ENCODE assay signal across 9 mouse cellular contexts in genomic region chr4:40906298-40906697, GRCm38 (mm10). TPM values are rescaled to one million over a fixed set of nuclear protein-coding genes. Genes with fewer than 3 reads are reported as not detected.
DNase-seq lines count a peak whose midpoint lies in the region; ATAC-seq and TF ChIP-seq lines count a peak whose summit lies in the region.
"Had no signal": no experiment of that assay in that cellular context is flagged by ENCODE, and none has a peak within 500 bp of the region (broad histone marks: within the 10 kb centered on the region; RNA-seq: fewer than 3 reads in every experiment).

No protein-coding gene starts in this region.

- no peak for TF ChIP-seq CTCF in brain, embryonic 14.5 days (IDR thresholded peaks at IDR 0.05; ENCODE audit: borderline replicate concordance, extremely low read depth, insufficient read depth, insufficient read length)

- no peaks in the 10 kb centered on the region for H3K36me3 ChIP-seq in forebrain, embryonic 16.5 days (ENCODE audit: control insufficient read depth, insufficient read depth)

- no peak overlapping the region for H3K27ac ChIP-seq in forebrain, embryonic 16.5 days (ENCODE audit: low read length)

- TF ChIP-seq POLR2A in brain, embryonic 14.5 days (IDR thresholded peaks at IDR 0.05; ENCODE audit: borderline replicate concordance, extremely low read depth, insufficient read depth, insufficient read length, poor library complexity, severe bottlenecking): no peak

- no peak overlapping the region for H3K9ac ChIP-seq in forebrain, embryonic 16.5 days (replicated peaks; ENCODE audit: low read depth, low read length)

- H3K4me3 ChIP-seq in forebrain, embryonic 16.5 days (replicated peaks; ENCODE audit: low read length): no peak overlapping the region

- H3K9me3 ChIP-seq in forebrain, embryonic 16.5 days (ENCODE audit: control insufficient read depth, low read length): no peaks in the 10 kb centered on the region

- DNase-seq in cerebellum, adult 9-10 months: peak; percentile 26
- no peak for DNase-seq in cerebellum, adult 18-20 months
- peak; percentile 31 for DNase-seq in layer of hippocampus, adult 9-10 months (ENCODE audit: low spot score)
- no peak for DNase-seq in layer of hippocampus, adult 11-12 months (ENCODE audit: low spot score)
- DNase-seq in brain, embryonic 14.5 days (ENCODE audit: low read depth): peak; percentile 49
- DNase-seq in adrenal gland, postnatal 25 days: no peak

- 70% methylated on average over 1 of the region's 1 CpGs for WGBS in forebrain, embryonic 16.5 days

- H3K27me3 ChIP-seq in forebrain, embryonic 16.5 days (replicated peaks; ENCODE audit: control insufficient read depth, insufficient read depth, low read length): no peaks in the 10 kb centered on the region

- H3K4me2 ChIP-seq in forebrain, embryonic 16.5 days (ENCODE audit: low read length): no peak overlapping the region

- peaks cover 8% of the 10 kb centered on the region for H3K4me1 ChIP-seq in forebrain, embryonic 16.5 days (replicated peaks; ENCODE audit: control insufficient read depth, insufficient read depth, low read length)

- ATAC-seq in neutrophil, adult 5-6 weeks (ENCODE audit: extremely low read depth, insufficient number of reproducible peaks, low FRiP score, poor library complexity, severe bottlenecking): peak; percentile 65; the same call in 1 of the 2 replicates
- ATAC-seq in forebrain, embryonic 16.5 days: no peak

RNA-seq across cellular contexts. Expression of gene Spink4, which starts 13.6 kb away (rescaled TPM):
- polyA plus RNA-seq in brain, embryonic 14.5 days (2012; rRNA removed): 0.59 and 0.68 TPM in 2 replicates
- total RNA-seq in neutrophil, adult 5-6 weeks (2017): not detected in 2 replicates
- not detected in 2 replicates for polyA plus RNA-seq in forebrain, embryonic 16.5 days (2015; fragmentation: Nextera tagmentation; extraction: Ambion mirVana)
- 5.2 and 10.7 TPM in 2 replicates for total RNA-seq in adrenal gland, postnatal 25 days (2021)
- total RNA-seq: left cerebral cortex, postnatal 25 days had no signal

RNA-seq across cellular contexts. Expression of gene Bag1, which starts 41.8 kb away (rescaled TPM):
- polyA plus RNA-seq in brain, embryonic 14.5 days (2012; rRNA removed): 97.9 and 117 TPM in 2 replicates
- 134 and 143 TPM in 2 replicates for total RNA-seq in neutrophil, adult 5-6 weeks (2017)
- polyA plus RNA-seq in forebrain, embryonic 16.5 days (2015; fragmentation: Nextera tagmentation; extraction: Ambion mirVana): 180 and 214 TPM in 2 replicates
- 276 and 283 TPM in 2 replicates for total RNA-seq in adrenal gland, postnatal 25 days (2021)

RNA-seq across cellular contexts. Expression of gene Chmp5, which starts 41.9 kb away (rescaled TPM):
- 94.0 and 97.4 TPM in 2 replicates for polyA plus RNA-seq in brain, embryonic 14.5 days (2012; rRNA removed)
- 111 and 126 TPM in 2 replicates for total RNA-seq in neutrophil, adult 5-6 weeks (2017)
- 167 and 183 TPM in 2 replicates for polyA plus RNA-seq in forebrain, embryonic 16.5 days (2015; fragmentation: Nextera tagmentation; extraction: Ambion mirVana)
- 103 and 105 TPM in 2 replicates for total RNA-seq in adrenal gland, postnatal 25 days (2021)

RNA-seq across cellular contexts. Expression of gene B4galt1, which starts 52.5 kb away (rescaled TPM):
- 6.9 and 9.2 TPM in 2 replicates for polyA plus RNA-seq in brain, embryonic 14.5 days (2012; rRNA removed)
- 28.4 and 31.2 TPM in 2 replicates for total RNA-seq in neutrophil, adult 5-6 weeks (2017)
- polyA plus RNA-seq in forebrain, embryonic 16.5 days (2015; fragmentation: Nextera tagmentation; extraction: Ambion mirVana): 6.9 and 7.7 TPM in 2 replicates
- total RNA-seq in adrenal gland, postnatal 25 days (2021): 70.1 and 91.5 TPM in 2 replicates

Comparison
In these comparisons a context has a peak if more than half of its experiments do, and no peak if none do; other contexts are left out.
1. DNase-seq: peak in cerebellum, adult 9-10 months (single experiment), layer of hippocampus, adult 9-10 months (single experiment) and brain, embryonic 14.5 days (single experiment); none in cerebellum, adult 18-20 months (0 of 2), layer of hippocampus, adult 11-12 months (single experiment) and adrenal gland, postnatal 25 days (single experiment).